Mouse (Mus musculus) mature B cell (primary cell): ENCODE results near the gene Rbfox1.

Source experiments
- in situ Hi-C: fragments of 300-500 bp; cut with MboI; formaldehyde crosslinking; loops from 2 replicates; pipeline ENCODE4 v1.14.3; 2019

The Rbfox1 gene

DNA sequence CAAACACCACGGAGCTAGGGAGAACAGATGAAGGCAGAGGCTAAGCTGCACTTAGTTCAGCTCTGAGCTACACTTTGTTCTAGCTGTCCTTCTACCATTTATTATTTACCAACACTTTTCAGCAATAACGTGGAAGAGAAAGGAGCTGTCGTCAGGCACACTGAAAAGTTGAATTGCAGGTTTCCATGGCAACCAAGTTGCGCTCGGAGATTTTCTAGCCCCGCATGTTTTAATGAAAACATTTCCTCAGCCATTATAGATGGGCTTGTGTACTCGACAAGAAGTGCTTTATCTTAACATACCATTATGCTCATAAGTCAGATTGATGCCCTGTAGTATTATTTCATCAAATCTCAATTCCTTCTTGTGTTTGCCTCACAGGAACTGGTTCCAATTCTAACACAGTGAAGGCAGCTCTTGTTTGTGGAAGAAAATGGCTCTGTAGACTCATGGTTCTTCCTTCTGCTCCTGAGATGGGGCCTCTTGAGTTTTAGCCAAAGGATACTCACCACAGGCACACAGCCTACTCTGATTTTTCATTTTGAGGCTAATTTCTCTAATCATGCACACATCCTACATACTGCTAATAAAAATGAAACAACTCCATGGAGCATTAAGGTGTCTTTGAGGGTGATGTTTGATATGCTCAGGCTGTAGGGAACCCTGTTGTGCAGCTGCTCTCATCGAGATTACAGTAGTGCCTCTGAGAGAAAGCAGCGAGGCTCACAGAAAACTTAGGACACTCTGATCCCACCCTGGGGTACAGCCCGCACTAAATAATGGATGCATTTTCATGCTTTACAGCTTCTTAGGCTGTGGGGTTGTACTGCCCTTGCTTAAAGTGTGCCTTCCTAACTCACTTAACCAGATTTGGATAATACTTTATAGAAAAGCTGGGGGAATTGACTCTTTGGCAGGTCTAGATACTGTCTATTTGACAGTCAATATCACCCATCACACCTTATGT lies 107.2 kb downstream of the Rbfox1 start:
- in situ Hi-C loops, result no loop called here

DNA sequence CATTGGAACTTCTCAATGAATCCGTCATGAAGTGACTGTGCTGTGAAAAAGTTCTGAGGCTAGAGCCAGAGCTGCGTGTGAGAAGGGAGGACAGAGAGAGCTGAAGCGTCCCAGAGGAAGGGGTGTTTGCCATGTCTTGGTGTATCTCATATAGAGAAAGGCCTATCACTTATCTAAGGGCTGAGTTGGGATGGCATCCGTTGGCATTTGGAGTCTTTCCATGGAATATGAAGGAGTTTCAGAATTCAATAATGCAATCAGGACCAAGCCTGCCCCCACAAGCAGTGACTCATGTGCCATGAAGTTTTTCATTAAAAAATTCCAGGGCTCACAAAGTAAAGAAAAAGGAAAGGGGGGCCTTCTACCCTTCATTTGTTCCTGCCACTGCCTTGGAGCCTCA lies 112.0 kb downstream of the Rbfox1 start:
- in situ Hi-C loops, result no loop called here

DNA sequence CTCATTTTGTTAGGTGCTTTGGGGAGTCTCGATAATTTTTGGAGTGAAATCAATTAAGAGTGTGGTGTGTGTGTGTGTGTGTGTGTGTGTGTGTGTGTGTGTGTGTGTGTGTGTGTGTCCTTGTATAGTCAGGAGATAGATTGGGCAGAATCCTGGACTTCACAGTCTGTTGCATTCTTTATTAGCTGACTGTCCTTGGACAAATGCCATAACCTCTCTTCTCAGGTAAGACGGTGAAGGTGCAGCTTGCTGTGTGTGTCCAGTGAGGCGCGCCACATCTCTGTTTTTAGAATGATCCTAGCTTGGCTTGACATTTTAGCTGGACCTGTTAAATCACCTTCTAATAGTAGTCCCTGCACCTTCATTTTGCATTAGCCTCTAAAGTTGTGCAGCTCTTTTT lies 112.5 kb downstream of the Rbfox1 start:
- in situ Hi-C loops, result no loop called here

DNA sequence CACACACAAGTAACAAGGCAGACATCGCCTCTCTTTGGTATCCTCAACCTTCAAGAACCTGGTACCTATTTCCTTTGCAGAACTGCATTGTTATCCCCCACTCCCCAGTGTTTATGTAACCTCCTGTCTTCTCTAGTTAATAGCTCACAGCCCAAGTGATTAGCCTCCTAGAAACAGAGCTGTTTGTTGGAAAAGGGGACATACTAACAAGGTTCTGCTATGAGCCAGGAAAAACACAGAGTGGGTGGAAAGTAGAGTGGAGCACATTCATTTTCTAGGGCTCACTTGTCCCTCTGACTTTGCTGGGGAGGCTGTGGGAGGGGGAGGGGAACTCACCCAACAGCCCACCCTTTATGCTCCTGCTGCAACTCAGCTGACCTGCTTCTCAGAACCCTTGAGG lies 114.9 kb downstream of the Rbfox1 start:
- in situ Hi-C loops, result no loop called here

DNA sequence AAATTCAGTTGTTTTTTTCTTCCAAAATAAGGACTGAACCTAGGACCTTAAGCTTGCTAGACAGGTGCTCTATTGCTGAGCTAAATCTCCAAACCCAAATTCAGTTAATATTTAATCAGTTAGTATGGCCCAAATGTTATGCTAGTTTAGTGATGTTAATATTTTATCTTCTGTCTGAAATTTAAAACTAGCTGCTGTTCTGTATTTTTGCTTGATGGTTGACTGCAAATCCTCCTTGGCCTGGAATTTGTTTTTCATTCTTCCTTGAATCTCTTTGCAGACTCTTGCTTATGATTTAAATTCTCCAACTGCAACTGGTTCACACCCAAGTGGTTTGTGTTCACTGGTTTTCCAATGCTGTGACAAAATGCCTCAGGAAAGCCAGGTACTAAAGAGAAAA lies 121.8 kb downstream of the Rbfox1 start:
- in situ Hi-C loops, result no loop called here

DNA sequence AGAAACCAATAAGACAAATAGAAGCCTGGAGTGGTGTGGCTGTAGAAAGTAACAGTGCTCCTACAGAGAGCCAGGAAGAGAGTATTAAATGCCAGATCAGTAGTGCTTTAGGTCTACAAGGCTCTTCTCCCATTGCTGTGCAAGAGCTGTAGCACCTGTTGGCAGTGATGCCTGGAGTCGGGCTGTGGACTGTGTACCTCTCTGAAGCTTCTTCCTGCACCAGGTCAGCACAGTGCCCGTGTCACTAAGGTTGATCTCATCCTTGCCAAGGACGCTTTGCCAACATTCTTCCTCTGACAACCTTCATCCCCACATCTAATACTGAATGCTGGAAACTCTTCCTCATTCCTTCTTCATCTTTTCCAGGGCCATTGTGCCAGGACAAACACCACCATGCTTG lies 127.7 kb downstream of the Rbfox1 start:
- in situ Hi-C loops, result no loop called here

DNA sequence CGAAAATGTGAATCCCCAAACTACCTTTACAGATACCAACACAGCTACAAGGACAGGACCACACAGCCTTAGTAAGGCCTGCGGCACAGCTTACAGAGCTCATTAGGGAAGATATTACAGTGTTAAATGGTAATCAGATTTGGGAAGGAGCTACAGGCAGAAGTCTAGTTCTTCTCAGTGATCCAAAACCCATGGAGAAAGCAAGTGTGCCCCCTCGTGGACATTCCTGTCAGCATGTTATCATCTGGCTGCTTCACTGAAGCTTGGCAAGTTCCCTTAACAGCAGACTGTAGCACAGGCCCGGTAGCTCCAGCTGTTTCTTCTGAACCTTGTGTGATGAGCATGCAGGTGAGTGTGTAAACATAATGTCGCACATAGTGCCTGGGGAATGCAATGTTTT lies 133.5 kb downstream of the Rbfox1 start:
- in situ Hi-C loops, result no loop called here

DNA sequence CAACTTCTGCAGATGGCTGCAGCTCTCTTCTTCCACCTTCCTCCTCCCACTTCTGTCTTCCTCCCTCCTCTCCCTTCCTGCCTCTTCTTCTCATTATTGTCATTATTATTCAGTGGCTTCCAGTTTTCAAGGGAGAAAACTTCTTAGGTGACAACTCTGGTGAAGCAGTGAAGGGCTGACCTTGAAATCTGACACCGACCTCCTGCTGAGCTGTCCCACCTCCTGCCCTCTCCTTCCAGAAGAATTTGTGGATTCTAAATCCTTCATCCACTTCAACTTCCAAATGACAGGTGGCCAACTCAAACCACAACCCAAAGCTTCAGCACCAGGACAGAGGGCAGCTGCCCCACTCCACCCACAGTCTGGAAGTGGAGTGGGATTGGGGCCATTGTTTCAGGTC lies 134.2 kb downstream of the Rbfox1 start:
- in situ Hi-C loops, result no loop called here

DNA sequence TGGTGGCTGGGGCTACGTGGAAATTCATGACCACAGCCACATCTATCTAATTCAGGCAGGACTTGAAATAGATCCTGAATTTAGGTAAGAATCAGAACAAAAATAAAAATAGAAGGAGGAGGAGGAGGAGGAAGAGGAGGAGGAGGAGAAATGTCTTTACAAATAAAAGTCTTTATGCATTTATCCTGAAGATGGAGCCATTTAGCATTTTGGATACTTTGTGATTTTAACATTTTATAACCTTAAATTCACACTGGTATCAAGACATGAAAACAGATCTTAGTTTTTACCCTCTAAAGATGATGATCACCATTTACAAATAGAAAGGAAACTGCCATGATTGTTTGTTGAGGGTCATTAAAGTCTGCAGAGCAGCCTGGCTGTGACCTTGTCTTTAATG lies 146.1 kb downstream of the Rbfox1 start:
- in situ Hi-C loops, result no loop called here

DNA sequence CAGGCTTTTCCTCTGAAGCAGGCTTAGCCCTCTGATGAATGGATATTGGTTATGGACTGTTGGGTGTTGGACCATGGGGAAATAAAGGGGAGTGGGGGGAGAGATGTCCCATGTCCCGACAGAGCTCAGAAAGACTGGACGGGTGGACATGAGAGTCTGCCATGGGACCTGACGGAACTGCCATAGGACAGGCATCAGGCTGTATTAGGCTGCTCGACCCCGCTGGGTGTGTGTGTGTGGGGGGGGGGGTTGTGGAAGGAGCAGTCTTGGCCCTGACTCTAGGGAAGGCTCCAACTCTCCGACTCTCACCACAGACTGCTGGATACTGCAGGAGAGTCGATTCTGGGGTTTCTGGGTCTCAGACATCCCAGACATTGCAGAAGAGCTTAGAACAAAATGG lies 147.4 kb downstream of the Rbfox1 start:
- in situ Hi-C loops, result no loop called here

DNA sequence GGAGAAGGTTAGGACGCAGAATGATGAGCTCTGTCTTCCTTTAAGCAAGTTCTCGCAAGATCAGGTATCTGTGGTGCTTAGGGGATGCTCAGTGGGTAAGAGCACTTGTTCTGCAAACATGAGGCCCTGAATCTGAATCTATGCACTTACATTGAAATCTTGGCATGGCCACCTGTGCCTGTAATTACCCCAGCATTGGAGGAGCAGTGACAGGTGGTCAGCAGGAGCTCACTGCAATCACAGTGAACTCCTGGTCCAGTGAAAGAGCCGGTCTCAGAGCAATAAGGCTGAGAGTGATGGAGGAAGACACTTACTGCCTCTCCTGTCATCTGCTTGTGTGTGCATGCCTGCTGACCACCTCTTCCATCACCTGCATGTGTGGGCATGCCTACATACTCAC lies 149.7 kb downstream of the Rbfox1 start:
- in situ Hi-C loops, result no loop called here

DNA sequence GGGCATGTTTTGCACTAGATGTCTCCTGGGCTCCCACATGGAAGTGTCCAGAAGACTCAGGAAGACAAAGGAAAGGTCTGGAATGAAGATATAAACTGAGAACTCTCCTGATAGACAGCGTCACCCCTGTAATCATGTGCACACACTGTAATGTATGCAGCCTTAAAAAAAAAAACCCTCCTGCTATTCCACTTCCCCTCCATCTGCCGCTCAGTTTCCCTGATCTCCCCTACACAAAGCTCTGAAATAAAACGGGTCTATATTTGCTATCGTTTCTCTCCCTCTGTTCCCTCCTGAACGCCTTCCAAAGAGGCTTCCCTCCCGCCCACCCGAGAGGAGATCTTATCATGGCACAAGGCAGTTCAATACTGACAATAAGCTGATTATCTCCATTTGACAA lies 151.9 kb downstream of the Rbfox1 start:
- in situ Hi-C loops, result no loop called here

DNA sequence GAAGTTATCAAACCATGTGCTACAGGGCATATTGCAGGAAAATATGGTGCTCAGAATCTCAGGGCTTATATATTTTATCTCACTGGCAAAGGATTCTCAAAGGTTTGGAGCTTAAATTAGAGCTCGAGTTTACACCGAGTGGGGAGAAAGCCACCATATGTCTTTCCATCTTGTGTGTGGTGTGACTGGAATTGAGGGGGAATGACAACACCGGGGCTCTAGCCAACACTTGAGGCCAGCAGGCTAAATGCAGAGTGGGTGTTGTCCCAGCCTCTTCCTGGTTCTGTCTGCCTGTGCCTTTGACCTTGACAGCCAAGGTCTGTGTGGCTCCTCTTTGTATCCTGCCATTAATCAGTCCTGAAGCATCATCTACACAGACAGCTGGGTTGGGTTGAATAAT lies 157.6 kb downstream of the Rbfox1 start:
- in situ Hi-C loops, result no loop called here

DNA sequence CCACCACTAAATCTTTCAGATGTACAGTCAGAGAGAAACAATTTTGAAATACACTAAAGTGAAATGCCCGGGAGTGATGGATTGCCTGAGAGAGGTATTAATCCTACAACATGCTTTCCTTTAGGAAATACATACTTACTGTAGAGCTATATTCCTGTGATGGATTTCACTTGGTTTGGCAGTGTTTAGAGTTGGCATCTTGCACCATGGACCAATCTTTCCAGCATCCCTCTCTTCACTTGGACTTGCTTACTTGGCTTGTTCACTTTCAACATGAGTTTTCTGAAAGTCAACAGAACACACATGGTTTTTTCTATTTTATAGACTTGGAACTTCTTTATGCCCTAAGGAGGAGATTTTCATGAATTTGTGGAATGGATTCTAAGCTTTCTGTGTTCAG lies 163.4 kb downstream of the Rbfox1 start:
- in situ Hi-C loops, result no loop called here

DNA sequence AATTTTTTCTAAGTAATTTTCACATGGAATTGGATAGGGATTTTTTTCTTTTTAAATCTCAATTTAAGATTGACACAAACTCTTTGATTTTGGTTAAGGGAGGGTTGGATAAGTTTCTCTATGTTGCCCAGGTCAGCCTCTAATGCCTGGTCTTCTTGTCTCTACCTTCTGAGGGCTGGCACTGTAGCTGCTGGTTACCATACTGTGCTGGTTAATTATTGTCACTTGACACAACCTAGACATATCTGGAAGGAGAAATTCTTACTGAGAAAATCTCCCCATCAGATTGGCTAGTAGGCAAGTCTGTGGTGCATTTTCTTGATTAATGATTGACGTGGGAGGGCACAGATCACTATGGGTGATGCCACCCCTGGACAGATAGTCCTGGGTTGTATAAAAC lies 177.3 kb downstream of the Rbfox1 start:
- in situ Hi-C loops, result no loop called here

DNA sequence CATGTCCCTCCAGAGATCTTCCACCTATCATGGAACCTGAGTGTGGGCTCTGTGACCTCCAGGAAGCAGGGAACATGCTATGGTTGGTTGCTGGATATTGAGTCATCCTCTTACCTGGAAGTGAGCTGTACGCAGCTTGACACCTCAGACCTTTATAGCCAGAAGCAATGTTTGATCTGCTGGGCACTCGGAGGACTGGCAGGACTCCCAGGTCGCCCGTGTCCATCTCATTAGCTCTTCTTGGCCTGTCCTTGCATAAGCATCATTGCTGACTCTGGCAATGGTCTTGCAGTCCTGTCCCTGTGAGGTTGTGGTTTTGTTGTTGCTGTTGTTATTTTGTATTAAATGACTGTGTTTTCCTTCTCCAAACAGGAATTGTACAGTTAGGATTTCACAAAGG lies 180.3 kb downstream of the Rbfox1 start:
- in situ Hi-C loops, result no loop called here

DNA sequence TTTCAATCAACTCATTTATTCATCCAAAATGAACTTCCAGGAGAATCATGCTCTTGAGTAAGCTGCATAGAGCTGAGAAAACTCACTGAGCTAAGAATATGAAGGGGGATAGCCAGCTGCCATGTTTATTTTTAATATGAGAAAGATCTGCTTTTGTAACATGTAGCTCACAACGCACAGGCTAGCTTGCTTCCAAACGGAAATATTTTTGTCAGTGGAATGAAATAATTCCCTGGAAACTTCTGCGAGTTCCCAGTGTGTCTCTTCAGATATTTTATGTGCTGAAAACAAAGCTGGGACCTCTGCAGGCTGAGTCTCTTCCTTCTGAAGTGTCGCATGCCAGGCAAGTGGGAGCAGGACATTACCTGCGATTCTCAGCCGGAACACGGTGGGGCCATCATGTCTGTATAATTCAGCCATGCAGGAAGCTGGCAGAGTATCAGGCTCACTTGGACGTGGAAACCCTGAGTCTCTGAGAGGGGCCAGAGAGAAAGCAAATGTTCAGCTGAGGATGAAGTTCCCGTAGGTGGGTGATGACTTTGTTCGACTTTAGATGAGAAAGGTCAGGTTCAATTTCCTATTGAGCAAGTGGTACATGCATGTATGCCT lies 190.4 kb downstream of the Rbfox1 start:
- in situ Hi-C loops, result no loop called here

DNA sequence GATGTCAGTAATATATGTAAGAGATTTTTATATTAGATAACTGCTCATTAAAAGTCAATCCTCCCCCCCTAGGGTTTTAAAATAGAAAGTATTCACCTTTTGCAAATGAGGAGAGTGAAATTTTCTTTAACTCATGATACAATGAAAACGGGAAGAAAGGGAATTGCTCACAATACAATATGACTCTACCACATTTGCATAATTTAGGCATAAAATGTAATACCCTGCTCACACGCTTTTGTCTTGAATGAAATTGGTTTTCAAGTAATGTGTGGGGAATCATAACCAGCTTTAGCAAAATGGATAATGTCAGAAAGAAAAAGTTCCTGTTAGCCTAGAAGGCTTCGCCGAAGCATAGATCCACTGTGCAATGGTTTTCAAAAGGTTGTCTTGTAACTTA lies 193.9 kb downstream of the Rbfox1 start:
- in situ Hi-C loops, result no loop called here

DNA sequence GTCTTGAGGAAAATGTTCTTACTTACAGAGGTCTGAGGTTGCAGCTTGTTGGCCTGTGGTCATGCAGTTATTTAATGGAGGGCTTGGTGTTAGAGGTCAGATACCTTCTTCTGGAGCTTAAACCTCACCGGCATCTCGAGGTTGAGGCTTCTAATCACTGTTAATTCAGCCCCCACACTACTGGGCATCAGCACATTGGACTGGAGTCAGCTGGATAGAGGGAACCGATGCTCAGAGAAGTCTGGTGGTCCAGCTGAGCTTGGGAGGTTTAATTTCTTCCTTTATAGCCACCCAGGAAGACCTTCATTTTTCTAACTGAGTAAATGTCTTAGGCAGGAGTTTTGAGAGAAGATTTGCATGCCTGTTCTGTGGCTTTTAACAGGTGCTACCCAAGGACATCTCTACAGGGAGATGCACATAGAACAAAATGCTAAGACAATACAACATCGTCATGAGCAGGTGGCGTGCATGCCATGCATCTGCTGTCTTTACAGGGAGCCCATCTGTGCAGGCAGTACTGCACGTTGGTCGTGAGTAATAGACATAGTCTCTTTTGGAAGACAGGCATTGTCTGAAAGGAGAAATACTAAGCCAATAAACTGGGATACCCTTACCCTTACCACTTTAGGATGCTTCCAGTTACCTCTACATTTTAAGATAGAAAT lies 199.7 kb downstream of the Rbfox1 start:
- in situ Hi-C loops, result no loop called here

DNA sequence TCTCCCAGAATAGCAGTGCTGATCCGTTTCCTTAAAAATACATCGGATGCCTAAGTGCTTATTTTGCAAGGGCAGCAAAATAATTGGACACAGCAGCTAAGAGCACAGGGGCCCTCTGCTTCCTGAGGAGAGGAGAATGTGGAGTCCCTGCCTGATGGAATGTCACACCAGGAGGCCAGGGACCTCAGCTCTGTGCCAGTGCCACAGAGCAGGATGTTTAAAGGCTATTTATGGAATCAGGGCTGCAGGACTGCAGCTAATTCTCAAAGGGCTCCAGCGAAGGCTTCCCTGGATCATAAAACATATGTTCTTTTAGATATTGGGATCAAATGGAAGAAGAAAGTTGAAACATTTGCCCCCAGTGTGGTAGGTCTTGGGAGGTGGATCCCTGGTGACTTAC lies 201.0 kb downstream of the Rbfox1 start:
- in situ Hi-C loops, result no loop called here

DNA sequence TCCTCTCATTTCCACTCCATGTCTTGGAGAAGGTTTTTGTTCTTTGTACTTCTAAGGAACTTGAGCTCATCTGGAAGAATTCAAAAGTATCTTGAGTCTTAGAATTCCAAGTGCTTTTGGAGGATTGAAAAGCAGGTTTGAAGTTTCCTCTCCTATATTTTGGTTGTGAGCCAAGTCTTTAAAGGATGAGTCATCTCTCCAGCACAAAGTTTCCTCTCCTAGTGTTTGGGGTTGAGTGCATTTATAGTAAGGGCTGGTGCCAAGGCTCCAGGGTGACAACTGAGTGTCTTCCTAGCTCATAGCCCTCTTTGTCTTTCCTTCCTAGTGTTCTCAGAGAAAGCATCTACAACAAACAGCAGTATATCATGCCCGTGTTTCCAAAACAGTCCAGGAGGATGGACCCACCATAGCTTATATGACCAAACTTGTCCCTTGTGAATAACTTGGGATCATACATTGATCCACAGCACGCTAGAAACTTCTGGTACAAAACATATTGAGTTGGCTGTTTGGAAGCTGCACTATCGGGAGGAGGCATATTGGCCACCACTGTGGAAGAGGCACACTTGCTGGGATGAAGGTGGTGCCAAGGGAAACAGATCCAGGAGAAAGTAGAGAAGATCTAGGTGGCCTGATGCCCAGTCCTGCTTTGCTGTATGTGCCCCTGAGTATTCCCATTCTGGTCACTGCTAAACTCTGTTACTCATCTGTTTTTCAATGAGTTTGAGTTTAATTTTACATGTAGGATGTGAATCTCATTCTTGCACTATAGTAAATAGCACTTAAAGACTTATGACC lies 206.4 kb downstream of the Rbfox1 start:
- in situ Hi-C loops, result no loop called here
